Mouse (Mus musculus) CH12F3 (cell line): Measurements from ENCODE around the gene Arhgap18.

Source experiments
- in situ Hi-C: fragments of 300-500 bp; cut with MboI; formaldehyde crosslinking; loops from 2 replicates; pipeline ENCODE4 v1.14.3; 2020; ENCODE audit warnings: low sequenced_read_pairs

The Arhgap18 gene

GRCm38 (mm10) chr10:26828412-26829137 lies 75.4 kb downstream of the Arhgap18 start:
- in situ Hi-C loops: no loop called here

- in situ Hi-C loops: no loop called here
Observed at GRCm38 (mm10) chr10:26832068-26832467, 78.8 kb downstream of the Arhgap18 start.

GRCm38 (mm10) chr10:26832669-26833249 lies 79.5 kb downstream of the Arhgap18 start:
- in situ Hi-C loops: no loop called here

GRCm38 (mm10) chr10:26833393-26833792 lies 80.2 kb downstream of the Arhgap18 start:
- in situ Hi-C loops: no loop called here

GRCm38 (mm10) chr10:26849311-26849710 lies 96.1 kb downstream of the Arhgap18 start:
- in situ Hi-C loops: no loop called here

GRCm38 (mm10) chr10:26849854-26850253 lies 96.6 kb downstream of the Arhgap18 start:
- in situ Hi-C loops: no loop called here

GRCm38 (mm10) chr10:26854556-26855100 lies 101.4 kb downstream of the Arhgap18 start:
- in situ Hi-C loops: no loop called here

GRCm38 (mm10) chr10:26855851-26856535 lies 102.8 kb downstream of the Arhgap18 start:
- in situ Hi-C loops: no loop called here

- in situ Hi-C loops: no loop called here
Observed at GRCm38 (mm10) chr10:26857583-26857982, 104.4 kb downstream of the Arhgap18 start.

- in situ Hi-C loops: no loop called here
Observed at GRCm38 (mm10) chr10:26858537-26858936, 105.3 kb downstream of the Arhgap18 start.

GRCm38 (mm10) chr10:26861231-26861630 lies 108.0 kb downstream of the Arhgap18 start:
- in situ Hi-C loops: no loop called here

GRCm38 (mm10) chr10:26862207-26862606 lies 109.0 kb downstream of the Arhgap18 start:
- in situ Hi-C loops: no loop called here

GRCm38 (mm10) chr10:26863982-26864381 lies 110.8 kb downstream of the Arhgap18 start:
- in situ Hi-C loops: no loop called here

GRCm38 (mm10) chr10:26870802-26871201 lies 117.6 kb downstream of the Arhgap18 start:
- in situ Hi-C loops: no loop called here

GRCm38 (mm10) chr10:26877309-26877708 lies 124.1 kb downstream of the Arhgap18 start:
- in situ Hi-C loops: loop anchor here (25.0 kb wide), 1 partner anchor 390 kb away; no protein-coding TSS in a partner anchor

GRCm38 (mm10) chr10:26878924-26879600 lies 125.8 kb downstream of the Arhgap18 start:
- in situ Hi-C loops: loop anchor here (25.0 kb wide), 1 partner anchor 392 kb away; no protein-coding TSS in a partner anchor

- in situ Hi-C loops: loop anchor here (10.0 to 25.0 kb wide), 2 partner anchors 398 to 510 kb away; partner anchors contain the start of gene L3mbtl3
Observed at GRCm38 (mm10) chr10:26884949-26885348, 131.7 kb downstream of the Arhgap18 start.

- in situ Hi-C loops: loop anchor here (10.0 to 25.0 kb wide), 2 partner anchors 402 to 514 kb away; partner anchors contain the start of gene L3mbtl3
Observed at GRCm38 (mm10) chr10:26889226-26889625, 136.0 kb downstream of the Arhgap18 start.

- in situ Hi-C loops: loop anchor here (10.0 to 25.0 kb wide), 2 partner anchors 402 to 515 kb away; partner anchors contain the start of gene L3mbtl3
Observed at GRCm38 (mm10) chr10:26889754-26890153, 136.5 kb downstream of the Arhgap18 start.

GRCm38 (mm10) chr10:26890269-26890955 lies 137.2 kb downstream of the Arhgap18 start:
- in situ Hi-C loops: loop anchor here (25.0 kb wide), 1 partner anchor 403 kb away; no protein-coding TSS in a partner anchor
